ENCODE assay signal across 22 mouse cellular contexts in the genomic region with DNA sequence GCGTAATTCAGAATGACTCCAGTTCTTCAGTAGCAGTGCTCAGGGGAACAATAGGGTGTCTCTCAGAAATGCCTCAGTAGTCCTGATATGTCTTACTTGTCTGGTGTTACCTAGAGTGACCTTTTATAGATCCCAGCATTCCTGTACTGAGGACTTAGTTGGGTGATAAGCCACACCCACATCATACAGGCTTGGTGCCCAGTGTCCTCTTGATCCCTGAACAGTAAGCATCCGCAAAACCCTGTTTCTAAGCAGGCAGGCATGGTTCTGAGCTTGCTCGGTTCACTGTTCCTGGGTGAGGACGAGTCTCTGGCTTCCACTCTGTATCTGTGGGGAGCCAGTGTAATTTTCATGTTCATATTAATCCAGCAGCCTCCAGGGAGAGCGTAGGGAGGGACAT.
"Had no signal": no experiment of that assay in that cellular context is flagged by ENCODE, and none has a peak within 500 bp of the region (broad histone marks: within the 10 kb centered on the region; RNA-seq: fewer than 3 reads in every experiment).

No protein-coding gene starts in this region.

- H3K4me1 ChIP-seq: limb, embryonic 15.5 days; lung, embryonic 15.5 days; neural tube, embryonic 12.5 days had no signal

- H3K36me3 ChIP-seq: limb, embryonic 12.5 days; lung, embryonic 15.5 days had no signal

- H3K4me3 ChIP-seq: hindbrain, embryonic 15.5 days; limb, embryonic 12.5 days; limb, embryonic 15.5 days; lung, embryonic 15.5 days; megakaryocyte, embryonic 14.5 days; midbrain, embryonic 10.5 days; neural tube, embryonic 12.5 days; neural tube, embryonic 15.5 days had no signal

- DNase-seq: left cerebral cortex, postnatal 4 days; lung, adult 18-20 months; lung, postnatal 10 days; lung, postnatal 36 days; midbrain, embryonic 14.5 days; right cerebral cortex, adult 18-20 months; right cerebral cortex, postnatal 14 days; right cerebral cortex, postnatal 4 days; thymus, adult 2 months; thymus, postnatal 14 days; thymus, postnatal 4 days had no signal

- H3K4me2 ChIP-seq: hindbrain, embryonic 15.5 days; limb, embryonic 12.5 days; limb, embryonic 15.5 days; lung, embryonic 15.5 days; neural tube, embryonic 12.5 days; neural tube, embryonic 15.5 days had no signal

- ATAC-seq: intestine, postnatal 0 days had no signal

- H3K9ac ChIP-seq: hindbrain, embryonic 15.5 days; limb, embryonic 12.5 days; limb, embryonic 15.5 days; liver, embryonic 14.5 days; lung, embryonic 15.5 days; neural tube, embryonic 12.5 days; neural tube, embryonic 15.5 days had no signal

- H3K9me3 ChIP-seq: hindbrain, embryonic 15.5 days; limb, embryonic 12.5 days; limb, embryonic 15.5 days; lung, embryonic 15.5 days; megakaryocyte, embryonic 14.5 days; midbrain, embryonic 10.5 days; neural tube, embryonic 12.5 days; neural tube, embryonic 15.5 days had no signal

- H3K27me3 ChIP-seq: hindbrain, embryonic 15.5 days; limb, embryonic 12.5 days; limb, embryonic 15.5 days; lung, embryonic 15.5 days; megakaryocyte, embryonic 14.5 days; neural tube, embryonic 12.5 days; neural tube, embryonic 15.5 days had no signal

- H3K27ac ChIP-seq: hindbrain, embryonic 15.5 days; limb, embryonic 12.5 days; limb, embryonic 15.5 days; liver, embryonic 14.5 days; lung, embryonic 15.5 days; midbrain, embryonic 10.5 days; neural tube, embryonic 12.5 days; neural tube, embryonic 15.5 days; stomach, postnatal 0 days had no signal
